Mouse (Mus musculus) gastrocnemius, postnatal 4 days (tissue): ENCODE results near the gene Rab3a. TPM values are rescaled to one million over a fixed set of nuclear protein-coding genes. Genes with fewer than 3 reads are reported as not detected.

Experiments used
- DNase-seq, 2 experiments: peaks; one replicate each; pipeline ENCODE4 v3.0.0; 2021 to 2022; ENCODE audit warnings: low spot score in 2 of 2, mixed read lengths in 2 of 2
- microRNA-seq: library from miRNA; unstranded; fragments of <30 nt; microRNA quantifications from one replicate; pipeline ENCODE4 v1.2.0, GENCODE M21; 2021
- total RNA-seq, 2 experiments: library from RNA; stranded (reverse); gene quantifications; 2 replicates each; pipeline ENCODE4 v1.2.3; 2021

Rab3a gene
- total RNA-seq, 2 experiments from 2014 or later, result 41.0 to 44.4 TPM

DNA sequence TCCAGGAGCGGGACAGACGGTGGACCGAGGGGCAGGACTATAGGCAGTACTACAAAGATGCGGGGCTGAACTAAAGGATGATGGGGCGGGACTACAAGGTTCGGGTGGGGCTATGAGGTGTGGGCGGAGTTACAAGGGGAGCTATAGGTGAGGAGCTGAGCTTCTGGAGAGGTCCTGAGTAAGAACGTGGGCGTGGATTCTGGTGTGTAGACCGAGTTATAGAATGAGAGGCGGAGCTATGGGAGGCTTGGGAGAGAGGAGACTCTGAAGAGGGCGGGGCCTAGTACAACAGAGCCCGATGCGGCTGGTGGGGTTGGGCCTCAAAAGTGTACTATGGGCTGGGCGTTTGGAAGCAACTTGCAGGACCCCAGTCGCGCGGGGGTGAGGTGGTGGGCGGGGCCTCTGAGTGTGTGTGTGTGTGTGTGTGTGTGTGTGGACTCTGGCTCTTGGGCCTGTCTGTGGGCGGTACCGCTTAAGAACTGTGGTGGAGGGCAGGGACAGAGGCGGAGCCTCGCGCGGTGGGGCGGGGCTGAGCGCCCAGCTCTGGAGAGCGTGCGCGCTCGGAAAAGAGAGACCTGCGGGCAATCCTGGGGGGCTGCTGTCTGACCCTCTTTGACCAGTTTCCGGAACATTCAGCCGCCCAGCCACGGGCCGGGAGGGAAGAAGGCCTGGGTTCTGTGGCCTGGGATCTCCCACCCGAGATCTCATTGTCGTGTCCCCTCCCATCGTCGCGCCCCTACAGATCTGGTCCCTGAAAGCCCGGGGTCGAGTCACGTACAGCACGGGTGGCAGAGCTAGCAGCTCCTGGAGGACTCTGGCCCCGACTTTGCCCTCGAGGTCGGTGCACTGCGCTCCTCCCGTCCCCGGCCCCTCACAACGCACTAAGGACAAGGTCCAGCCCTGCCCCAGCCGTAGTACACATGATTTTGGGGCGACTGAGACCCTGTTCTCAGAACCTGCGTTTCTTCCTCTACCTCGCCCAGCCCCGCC is 42.9 kb downstream of the Rab3a start:
- peak in 1 of 2 experiments; percentile 78 for DNase-seq

DNA sequence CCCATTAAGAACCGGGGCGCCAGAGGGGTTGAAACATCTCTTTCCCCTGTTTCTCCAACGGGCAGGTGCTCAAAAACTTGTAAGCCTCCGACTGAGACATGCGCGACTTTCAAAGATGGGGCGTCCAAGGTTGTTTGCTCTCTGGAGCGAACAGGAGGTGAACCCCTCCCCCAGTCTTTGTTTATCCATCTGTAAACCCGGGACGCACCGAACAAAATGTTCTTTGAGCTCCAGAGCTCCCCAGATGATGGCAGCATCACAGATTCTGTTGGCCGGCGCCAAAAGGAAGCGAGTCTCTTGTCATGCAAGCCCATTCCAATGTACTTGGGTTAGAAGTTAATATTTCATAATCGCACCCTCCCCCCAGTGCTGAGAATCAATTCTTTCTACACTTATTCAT is 43.8 kb downstream of the Rab3a start:
- DNase-seq, result no peak

DNA sequence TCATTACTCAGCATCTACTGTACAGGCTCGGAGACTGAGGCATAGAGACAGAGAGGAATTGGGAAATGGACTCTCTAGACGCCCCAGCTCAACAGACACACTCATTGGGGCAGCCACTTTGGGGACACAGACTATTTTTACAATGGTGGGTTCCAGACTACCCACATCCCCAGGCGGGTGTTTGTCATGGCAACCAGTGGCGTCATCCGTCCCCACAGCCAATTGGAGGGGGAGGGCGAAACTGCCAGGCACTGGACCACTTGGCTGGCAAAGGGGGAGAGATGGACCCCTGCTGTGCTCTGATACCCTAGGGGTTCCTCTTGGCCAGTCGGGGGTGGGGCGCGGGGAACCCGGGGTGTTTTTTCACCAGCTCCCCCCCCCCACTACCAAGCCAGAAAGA is 46.2 kb downstream of the Rab3a start:
- DNase-seq, result no peak

DNA sequence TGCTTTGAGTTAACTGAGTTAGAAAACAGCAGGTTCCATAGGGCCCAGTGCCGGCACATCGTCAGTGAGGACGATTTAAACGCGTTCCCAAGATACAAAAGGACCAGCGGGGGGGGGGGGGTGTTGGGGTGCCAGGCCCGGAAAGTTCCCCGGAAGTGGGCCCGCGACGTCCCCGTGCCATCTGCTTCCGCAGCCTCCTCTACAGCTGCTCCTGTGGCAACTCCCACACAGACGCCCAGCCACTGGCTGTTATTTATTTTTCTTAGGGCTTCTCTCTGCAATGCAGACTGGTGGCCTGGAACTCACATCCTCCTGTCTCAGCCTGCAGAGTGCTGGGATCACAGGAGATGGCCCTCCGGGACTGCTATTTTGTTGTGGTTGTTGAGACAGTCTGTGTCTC is 46.7 kb downstream of the Rab3a start:
- no peak for DNase-seq

DNA sequence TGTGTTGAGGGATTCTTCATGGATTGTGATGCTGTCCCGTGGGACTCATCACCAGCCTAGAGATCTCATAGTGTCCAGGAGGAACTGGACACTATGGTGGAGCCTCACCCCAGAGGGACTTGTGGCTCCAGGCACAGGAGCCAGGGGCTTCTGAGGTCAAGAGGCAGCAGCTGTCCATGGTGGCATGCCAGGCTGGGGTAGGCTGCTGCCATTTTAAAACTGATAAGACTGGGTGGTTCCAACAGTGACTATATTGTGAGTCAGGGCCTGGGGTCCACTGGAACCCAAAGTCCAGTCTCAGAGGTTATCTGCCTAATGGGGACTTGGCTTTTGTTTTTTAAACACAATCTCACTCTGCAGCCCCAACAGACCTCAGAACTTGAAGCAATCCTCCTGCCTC is 47.4 kb downstream of the Rab3a start:
- DNase-seq, result no peak

DNA sequence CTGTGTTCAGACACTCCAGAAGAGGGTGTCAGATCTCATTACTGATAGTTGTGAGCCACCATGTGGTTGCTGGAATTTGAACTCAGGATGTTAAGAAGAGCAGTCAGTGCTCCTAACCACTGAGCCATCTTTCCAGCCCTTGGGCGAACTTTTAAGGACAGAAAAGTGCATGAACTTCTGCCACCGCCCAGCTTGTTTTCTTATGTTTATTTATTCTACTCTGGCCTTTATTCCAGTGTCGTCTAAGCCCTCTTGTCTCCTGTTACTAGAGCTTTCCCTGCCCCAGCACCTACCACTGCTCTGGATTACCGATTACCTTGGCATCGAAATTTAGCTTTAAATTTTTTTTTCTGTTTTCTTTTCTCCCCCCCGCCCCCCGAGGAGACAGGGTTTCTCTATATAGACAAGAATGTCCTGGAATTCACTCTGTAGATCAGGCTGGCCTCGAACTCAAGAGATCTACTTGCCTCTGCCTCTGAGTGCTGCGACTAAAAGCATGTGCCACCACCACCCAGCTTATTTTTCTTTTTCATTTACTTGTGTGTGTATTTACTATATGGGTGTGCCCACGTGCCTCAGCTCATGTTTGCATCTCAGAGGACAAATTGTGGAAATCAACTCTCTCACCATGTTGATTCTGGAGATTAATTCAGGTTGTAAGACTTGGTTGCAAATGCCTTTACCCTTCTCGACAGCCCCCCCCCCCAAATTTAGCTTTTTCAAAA is 48.5 kb downstream of the Rab3a start:
- no peak for DNase-seq

GRCm38 (mm10) chr8:70803761-70804480 is 49.4 kb downstream of the Rab3a start:
- peak in 1 of 2 experiments; percentile 51 for DNase-seq

GRCm38 (mm10) chr8:70804481-70805206 is 50.2 kb downstream of the Rab3a start, which contains the start of gene Mast3:
Gene Mast3 (minus strand): TSS chr8:70805054.
- DNase-seq, result peak; percentile 84 to 88

GRCm38 (mm10) chr8:70806541-70806940 is 52.1 kb downstream of the Rab3a start:
- DNase-seq, result no peak

DNA sequence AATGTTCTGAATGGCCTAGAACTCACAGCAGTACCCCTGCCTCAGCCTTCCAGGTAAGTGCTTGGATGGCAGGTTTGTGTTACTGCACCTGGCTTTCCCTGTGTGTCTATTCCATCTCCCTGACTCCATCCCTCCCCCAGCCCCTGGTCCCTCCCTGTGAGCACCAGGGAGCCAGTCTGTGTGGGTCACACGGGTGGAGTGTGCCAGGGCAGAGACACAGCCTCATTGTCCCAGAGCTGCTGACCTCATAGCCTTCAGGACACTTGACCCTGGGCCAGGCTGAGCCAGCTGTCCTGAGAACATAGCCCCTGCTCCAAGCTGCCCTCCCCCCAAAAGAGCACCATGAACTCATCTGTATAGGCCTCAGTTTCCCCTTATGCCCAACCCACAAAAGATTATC is 52.8 kb downstream of the Rab3a start:
- DNase-seq, result no peak

- no peak for DNase-seq
These were observed 53.8 kb downstream of the Rab3a start, which contains the start of gene Il12rb1 for GRCm38 (mm10) chr8:70808239-70808638. Gene Il12rb1 (plus strand): TSS chr8:70808449.

Small RNA genes lying within 50 kb of the gene (microRNA-seq; reads per million reads assigned to microRNA genes)
- not detected for gene Mir7240

Other genes starting within 250 kb of the Rab3a start
- 100 to 1,000 TPM; 118 to 119 TPM for gene Rex1bd, start 247.9 kb upstream of the Rab3a start, total RNA-seq
- 1,000 to 10,000 TPM; 1,604 to 1,674 TPM for gene Uba52, start 243.9 kb upstream of the Rab3a start, total RNA-seq
- 100 to 1,000 TPM; 162 to 184 TPM for gene Fkbp8, start 227.0 kb upstream of the Rab3a start, total RNA-seq
- gene Kxd1, start 226.7 kb upstream of the Rab3a start, total RNA-seq, result 10 to 100 TPM; 57.6 to 60.7 TPM
- 10 to 100 TPM; 16.1 to 18.2 TPM for gene Ell, start 215.2 kb upstream of the Rab3a start, total RNA-seq
- 10 to 100 TPM; 22.8 to 31.3 TPM for gene Isyna1, start 160.3 kb upstream of the Rab3a start, total RNA-seq
- 10 to 100 TPM; 49.6 to 60.7 TPM for gene Ssbp4, start 145.8 kb upstream of the Rab3a start, total RNA-seq
- gene Lrrc25, start 138.5 kb upstream of the Rab3a start, total RNA-seq, result 1 to 10 TPM; 2.5 to 3.2 TPM
- under 1 TPM; 0.32 to 0.39 TPM for gene Gdf15, start 122.2 kb upstream of the Rab3a start, total RNA-seq
- 10 to 100 TPM; 41.4 to 47.0 TPM for gene Pgpep1, start 94.3 kb upstream of the Rab3a start, total RNA-seq
- gene Lsm4, start 81.4 kb upstream of the Rab3a start, total RNA-seq, result 10 to 100 TPM; 70.1 to 84.7 TPM
- 100 to 1,000 TPM; 201 to 228 TPM for gene Jund, start 55.7 kb upstream of the Rab3a start, total RNA-seq
- not detected for gene Iqcn, start 51.2 kb upstream of the Rab3a start, total RNA-seq
- gene Gm3336, start 36.1 kb upstream of the Rab3a start, total RNA-seq, result not detected
- 1 to 10 TPM; 1.4 to 1.5 TPM for gene Pde4c, start 31.0 kb upstream of the Rab3a start, total RNA-seq
- gene Mpv17l2, start 6.3 kb downstream of the Rab3a start, total RNA-seq, result 10 to 100 TPM; 27.0 to 27.4 TPM
- gene Pik3r2, start 22.0 kb downstream of the Rab3a start, total RNA-seq, result 10 to 100 TPM; 65.2 to 73.0 TPM
- gene Mast3, start 50.4 kb downstream of the Rab3a start, total RNA-seq, result 10 to 100 TPM; 12.3 to 14.6 TPM
- not detected for gene Il12rb1, start 53.8 kb downstream of the Rab3a start, total RNA-seq
- gene Arrdc2, start 85.0 kb downstream of the Rab3a start, total RNA-seq, result 1 to 10 TPM; 3.9 to 7.0 TPM
- 1 to 10 TPM; 1.7 to 1.8 TPM for gene Kcnn1, start 108.6 kb downstream of the Rab3a start, total RNA-seq
- gene Ccdc124, start 119.3 kb downstream of the Rab3a start, total RNA-seq, result 10 to 100 TPM; 37.5 to 40.1 TPM
- gene Slc5a5, start 138.1 kb downstream of the Rab3a start, total RNA-seq, result not detected
- gene Rpl18a, start 142.7 kb downstream of the Rab3a start, total RNA-seq, result 1,000 to 10,000 TPM; 1,846 to 1,982 TPM
- 10 to 100 TPM; 36.1 to 38.1 TPM for gene Map1s, start 151.3 kb downstream of the Rab3a start, total RNA-seq